Mouse (Mus musculus) midbrain, embryonic 14.5 days (tissue): Measurements from ENCODE around the gene Gale. TPM values are rescaled to one million over a fixed set of nuclear protein-coding genes. Genes with fewer than 3 reads are reported as not detected.

ENCODE experiments used
- ATAC-seq: fragments of 200-750 bp; cut with Nextera tagmentation; 2 replicates; pipeline ENCODE4 v1.8.0; 2017; ENCODE audit warnings: moderate number of reproducible peaks, moderate library complexity; ENCODE audit not compliant: low FRiP score, low TSS enrichment
- DNase-seq: peaks from one replicate; pipeline ENCODE4 v3.0.0-alpha.2; 2015
- H3K27ac ChIP-seq: fragments of 300-500 bp; sonication (generic); replicated peaks from 2 replicates; pipeline ENCODE4 v1.5.1; 2014; ENCODE audit warnings: mild to moderate bottlenecking, low read depth, low read length, moderate library complexity
- H3K27me3 ChIP-seq: fragments of 300-500 bp; sonication (generic); 2 replicates; pipeline ENCODE4 v1.6.1; 2014; ENCODE audit warnings: low read length, control low read depth, mixed read lengths; ENCODE audit not compliant: control insufficient read depth, insufficient read depth
- H3K36me3 ChIP-seq: fragments of 300-500 bp; sonication (generic); 2 replicates; pipeline ENCODE4 v1.6.1; 2014; ENCODE audit warnings: low read length, control low read depth; ENCODE audit not compliant: control insufficient read depth, insufficient read depth
- H3K4me1 ChIP-seq: fragments of 300-500 bp; sonication (generic); 2 replicates; pipeline ENCODE4 v1.6.1; 2014; ENCODE audit warnings: mild to moderate bottlenecking, antibody characterized with exemption, low read length, control low read depth; ENCODE audit not compliant: control insufficient read depth, insufficient read depth
- H3K4me2 ChIP-seq: fragments of 300-500 bp; sonication (generic); 2 replicates; pipeline ENCODE4 v1.6.1; 2014; ENCODE audit warnings: mild to moderate bottlenecking, low read length, moderate library complexity
- H3K4me3 ChIP-seq: fragments of 300-500 bp; sonication (generic); replicated peaks from 2 replicates; pipeline ENCODE4 v1.5.1; 2014; ENCODE audit warnings: low read depth, low read length
- H3K9ac ChIP-seq: fragments of 300-500 bp; sonication (generic); replicated peaks from 2 replicates; pipeline ENCODE4 v1.6.1; 2014; ENCODE audit warnings: mild to moderate bottlenecking, low read length, moderate library complexity
- H3K9me3 ChIP-seq: fragments of 300-500 bp; sonication (generic); 2 replicates; pipeline ENCODE4 v1.6.1; 2016; ENCODE audit warnings: low read length, control low read depth, mixed read lengths; ENCODE audit not compliant: control insufficient read depth
- WGBS: fragments of 180-500 bp; shearing (Covaris S2); extraction: QIAGEN DNeasy Blood & Tissue Kit; methylation state at CpG from one replicate; pipeline ENCODE4 v1.1.7; 2014; 5-methylcytosine and 5-hydroxymethylcytosine counted together
- polyA plus RNA-seq: library from polyadenylated mRNA; unstranded; fragments of >200 nt; fragmentation: Nextera tagmentation; extraction: Ambion mirVana; gene quantifications from 2 replicates; pipeline ENCODE4 v1.2.1, GENCODE M21; 2014

Gene Gale
- polyA plus RNA-seq: 31.8 and 42.5 TPM in 2 replicates

- Histone ChIP-seq H3K36me3 (peaks cover 57% of the 10 kb centered on the region), H3K27ac (peak within 1 kb of the TSS; percentile 91), H3K27me3 (no peaks in the 10 kb centered on the region), H3K4me1 (peaks cover 6% of the 10 kb centered on the region), H3K4me3 (peak within 1 kb of the TSS; percentile 70), H3K9ac (peak within 1 kb of the TSS; percentile 80), H3K9me3 (no peaks in the 10 kb centered on the region), H3K4me2 (peak within 1 kb of the TSS; percentile 98)
- DNase-seq (peak; percentile 98), ATAC-seq (peak; percentile 93)
- WGBS: under 1% methylated on average over 56 of the region's 56 CpGs
Measured at GRCm38 (mm10) chr4:135963457-135964193, at the start of gene Gale. Gale (plus strand) TSS chr4:135963727.

- ATAC-seq (no peak), DNase-seq (no peak)
- H3K27ac ChIP-seq: no peak overlapping the region
- H3K27me3 ChIP-seq: no peaks in the 10 kb centered on the region
- H3K4me1 ChIP-seq: peaks cover 8% of the 10 kb centered on the region
- no peak overlapping the region for H3K9ac ChIP-seq
- 91% methylated on average over 13 of the region's 13 CpGs for WGBS
- H3K4me2 ChIP-seq: no peak overlapping the region
- no peaks in the 10 kb centered on the region for H3K9me3 ChIP-seq
- H3K4me3 ChIP-seq: no peak overlapping the region
- 0 out of 2 replicates have a peak, but pooled peaks cover 5% of the 10 kb centered on the region for H3K36me3 ChIP-seq
Measured at GRCm38 (mm10) chr4:135918635-135919279, 44.8 kb upstream of the Gale start.

GRCm38 (mm10) chr4:135919280-135919639 is 44.3 kb upstream of the Gale start:
- DNase-seq (no peak), ATAC-seq (no peak)
- H3K4me2 ChIP-seq: no peak overlapping the region
- WGBS: 100% methylated on average over 3 of the region's 3 CpGs
- no peak overlapping the region for H3K9ac ChIP-seq
- no peaks in the 10 kb centered on the region for H3K9me3 ChIP-seq
- peaks cover 8% of the 10 kb centered on the region for H3K4me1 ChIP-seq
- no peaks in the 10 kb centered on the region for H3K27me3 ChIP-seq
- no peak overlapping the region for H3K4me3 ChIP-seq
- H3K36me3 ChIP-seq: 0 out of 2 replicates have a peak, but pooled peaks cover 8% of the 10 kb centered on the region
- H3K27ac ChIP-seq: no peak overlapping the region

- Histone ChIP-seq H3K4me3 (peak within 1 kb of the TSS; percentile 72), H3K4me2 (peak within 1 kb of the TSS; percentile 87), H3K9ac (peak within 1 kb of the TSS; percentile 66), H3K36me3 (peaks cover 11% of the 10 kb centered on the region), H3K27me3 (no peaks in the 10 kb centered on the region), H3K9me3 (no peaks in the 10 kb centered on the region), H3K4me1 (peaks cover 8% of the 10 kb centered on the region), H3K27ac (peak within 1 kb of the TSS; percentile 73)
- WGBS: 2% methylated on average over 60 of the region's 60 CpGs
- ATAC-seq: peak; percentile 96
- DNase-seq: peak; percentile 99
Measured at GRCm38 (mm10) chr4:135920304-135921241, 43.0 kb upstream of the Gale start, which contains the start of gene Fuca1. Fuca1 (plus strand) TSS chr4:135920735.

GRCm38 (mm10) chr4:135921257-135922120 is 42.0 kb upstream of the Gale start:
- Histone ChIP-seq H3K27ac (peak overlapping the region; percentile 73), H3K4me3 (peak overlapping the region; percentile 72), H3K4me1 (peaks cover 8% of the 10 kb centered on the region), H3K9me3 (no peaks in the 10 kb centered on the region), H3K4me2 (peak overlapping the region; percentile 87), H3K36me3 (peaks cover 19% of the 10 kb centered on the region), H3K27me3 (no peaks in the 10 kb centered on the region), H3K9ac (peak overlapping the region; percentile 66)
- 6% methylated on average over 26 of the region's 26 CpGs for WGBS
- ATAC-seq (no peak), DNase-seq (peak; percentile 49)

GRCm38 (mm10) chr4:135922190-135922589 is 41.3 kb upstream of the Gale start:
- H3K27ac ChIP-seq: no peak overlapping the region
- 100% methylated on average over 1 of the region's 1 CpGs for WGBS
- no peak overlapping the region for H3K4me3 ChIP-seq

GRCm38 (mm10) chr4:135924418-135924817 is 39.1 kb upstream of the Gale start:
- H3K9me3 ChIP-seq: no peaks in the 10 kb centered on the region
- ATAC-seq (no peak), DNase-seq (no peak)
- WGBS: 92% methylated on average over 2 of the region's 2 CpGs
- H3K27me3 ChIP-seq: no peaks in the 10 kb centered on the region
- H3K4me2 ChIP-seq: no peak overlapping the region
- peaks cover 8% of the 10 kb centered on the region for H3K4me1 ChIP-seq
- no peak overlapping the region for H3K9ac ChIP-seq
- peaks cover 25% of the 10 kb centered on the region for H3K36me3 ChIP-seq
- no peak overlapping the region for H3K27ac ChIP-seq
- H3K4me3 ChIP-seq: no peak overlapping the region

More at GRCm38 (mm10) chr4:135922190-135922589, 41.3 kb upstream of the Gale start:
- H3K27me3 ChIP-seq: no peaks in the 10 kb centered on the region
- peaks cover 19% of the 10 kb centered on the region for H3K36me3 ChIP-seq
- peaks cover 8% of the 10 kb centered on the region for H3K4me1 ChIP-seq
- ATAC-seq (no peak), DNase-seq (no peak)
- H3K4me2 ChIP-seq: peak overlapping the region; percentile 87
- H3K9ac ChIP-seq: no peak overlapping the region
- no peaks in the 10 kb centered on the region for H3K9me3 ChIP-seq
